Mouse (Mus musculus) hindbrain, embryonic 10.5 days (tissue): ENCODE results near the gene Pdia2. TPM values are rescaled to one million over a fixed set of nuclear protein-coding genes. Genes with fewer than 3 reads are reported as not detected.

Experiments
- DNase-seq: peaks from one replicate; pipeline ENCODE4 v3.0.0-alpha.2; 2017; ENCODE audit warnings: low spot score
- H3K27ac ChIP-seq: fragments of 300-500 bp; sonication (generic); 2 replicates; pipeline ENCODE4 v1.5.1; 2016; ENCODE audit warnings: mild to moderate bottlenecking, moderate library complexity
- H3K27me3 ChIP-seq: fragments of 300-500 bp; sonication (generic); 2 replicates; pipeline ENCODE4 v1.6.1; 2016; ENCODE audit warnings: mild to moderate bottlenecking; ENCODE audit not compliant: poor library complexity, insufficient read depth, severe bottlenecking
- H3K36me3 ChIP-seq: fragments of 300-500 bp; sonication (generic); 2 replicates; pipeline ENCODE4 v1.6.1; 2016; ENCODE audit warnings: mild to moderate bottlenecking, moderate library complexity
- H3K4me1 ChIP-seq: fragments of 300-500 bp; sonication (generic); replicated peaks from 2 replicates; pipeline ENCODE4 v1.6.1; 2016; ENCODE audit warnings: mild to moderate bottlenecking
- H3K4me3 ChIP-seq: fragments of 300-500 bp; sonication (generic); 2 replicates; pipeline ENCODE4 v1.5.1; 2016; ENCODE audit warnings: mild to moderate bottlenecking, moderate library complexity
- H3K9me3 ChIP-seq: fragments of 300-500 bp; sonication (generic); 2 replicates; pipeline ENCODE4 v1.6.1; 2016; ENCODE audit warnings: mild to moderate bottlenecking, moderate library complexity
- WGBS: fragments of 180-500 bp; shearing (Covaris S2); methylation state at CpG from one replicate; pipeline ENCODE4 v1.1.7; 2016; 5-methylcytosine and 5-hydroxymethylcytosine counted together
- polyA plus RNA-seq: library from polyadenylated mRNA; unstranded; fragments of >200 nt; fragmentation: Nextera tagmentation; extraction: Ambion mirVana; gene quantifications from 2 replicates; pipeline ENCODE4 v1.2.1, GENCODE M21; 2016

The Pdia2 gene
- polyA plus RNA-seq, 1 experiment from 2014 or later, result 0.55 TPM

- no peaks in the 10 kb centered on the region for H3K36me3 ChIP-seq
- H3K27me3 ChIP-seq, result no peaks in the 10 kb centered on the region
- H3K27ac ChIP-seq, result no peak overlapping the region
- no peak for DNase-seq
- no peaks in the 10 kb centered on the region for H3K4me1 ChIP-seq
- 86% methylated on average over 12 of the region's 12 CpGs for WGBS
- no peaks in the 10 kb centered on the region for H3K9me3 ChIP-seq
- H3K4me3 ChIP-seq, result no peak overlapping the region
Observed at GRCm38 (mm10) chr17:26225150-26225549, 26.3 kb upstream of the Pdia2 start.

- no peak overlapping the region for H3K4me3 ChIP-seq
- no peaks in the 10 kb centered on the region for H3K4me1 ChIP-seq
- H3K27me3 ChIP-seq, result no peaks in the 10 kb centered on the region
- 68% methylated on average over 2 of the region's 2 CpGs for WGBS
- no peaks in the 10 kb centered on the region for H3K36me3 ChIP-seq
- no peaks in the 10 kb centered on the region for H3K9me3 ChIP-seq
- H3K27ac ChIP-seq, result no peak overlapping the region
- no peak for DNase-seq
Observed at GRCm38 (mm10) chr17:26221508-26221907, 22.6 kb upstream of the Pdia2 start.

GRCm38 (mm10) chr17:26212681-26213080 lies 13.8 kb upstream of the Pdia2 start:
- no peak for DNase-seq
- no peaks in the 10 kb centered on the region for H3K4me1 ChIP-seq
- 0 out of 2 replicates have a peak overlapping the region, but pooled peaks have one; percentile 4 for H3K27ac ChIP-seq
- no peak overlapping the region for H3K4me3 ChIP-seq
- H3K9me3 ChIP-seq, result no peaks in the 10 kb centered on the region
- 89% methylated on average over 11 of the region's 11 CpGs for WGBS
- H3K36me3 ChIP-seq, result peaks cover 11% of the 10 kb centered on the region
- H3K27me3 ChIP-seq, result no peaks in the 10 kb centered on the region

- Histone ChIP-seq H3K27ac (no peak overlapping the region), H3K27me3 (no peaks in the 10 kb centered on the region), H3K4me1 (no peaks in the 10 kb centered on the region), H3K4me3 (no peak overlapping the region), H3K9me3 (no peaks in the 10 kb centered on the region), H3K36me3 (peaks cover 11% of the 10 kb centered on the region)
- 92% methylated on average over 7 of the region's 7 CpGs for WGBS
- DNase-seq, result no peak
Observed at GRCm38 (mm10) chr17:26212241-26212640, 13.4 kb upstream of the Pdia2 start.

- no peaks in the 10 kb centered on the region for H3K9me3 ChIP-seq
- no peak for DNase-seq
- H3K4me3 ChIP-seq, result no peak within 1 kb of the TSS
- H3K27me3 ChIP-seq, result peaks cover 39% of the 10 kb centered on the region
- no peaks in the 10 kb centered on the region; the same call in 1 of the 2 replicates for H3K36me3 ChIP-seq
- H3K4me1 ChIP-seq, result peaks cover 24% of the 10 kb centered on the region
- no peak within 1 kb of the TSS for H3K27ac ChIP-seq
- WGBS, result 89% methylated on average over 12 of the region's 12 CpGs
Observed at GRCm38 (mm10) chr17:26207686-26208085, 8.8 kb upstream of the Pdia2 start, which contains the start of gene Arhgdig. Gene Arhgdig (minus strand): TSS chr17:26207786.

GRCm38 (mm10) chr17:26206392-26206791 lies 7.5 kb upstream of the Pdia2 start:
- WGBS, result 58% methylated on average over 1 of the region's 1 CpGs
- H3K27me3 ChIP-seq, result peaks cover 52% of the 10 kb centered on the region

GRCm38 (mm10) chr17:26204766-26205165 lies 5.9 kb upstream of the Pdia2 start:
- Histone ChIP-seq H3K36me3 (no peaks in the 10 kb centered on the region), H3K9me3 (no peaks in the 10 kb centered on the region), H3K4me1 (peaks cover 50% of the 10 kb centered on the region), H3K27me3 (peaks cover 68% of the 10 kb centered on the region), H3K27ac (0 out of 2 replicates have a peak overlapping the region, but pooled peaks have one; percentile 23), H3K4me3 (no peak overlapping the region)
- DNase-seq, result no peak
- 37% methylated on average over 11 of the region's 11 CpGs for WGBS

More at GRCm38 (mm10) chr17:26206392-26206791, 7.5 kb upstream of the Pdia2 start:
- Histone ChIP-seq H3K9me3 (no peaks in the 10 kb centered on the region), H3K4me3 (no peak overlapping the region), H3K36me3 (no peaks in the 10 kb centered on the region), H3K27ac (no peak overlapping the region), H3K4me1 (peaks cover 34% of the 10 kb centered on the region)
- no peak for DNase-seq

GRCm38 (mm10) chr17:26203321-26203811 lies 4.5 kb upstream of the Pdia2 start:
- peak overlapping the region; percentile 51 for H3K4me3 ChIP-seq
- H3K27me3 ChIP-seq, result peaks cover 82% of the 10 kb centered on the region
- H3K27ac ChIP-seq, result 0 out of 2 replicates have a peak overlapping the region, but pooled peaks have one; percentile 50
- no peaks in the 10 kb centered on the region for H3K9me3 ChIP-seq
- 2% methylated on average over 30 of the region's 30 CpGs for WGBS
- H3K36me3 ChIP-seq, result peaks cover 9% of the 10 kb centered on the region; the same call in 1 of the 2 replicates
- peaks cover 50% of the 10 kb centered on the region for H3K4me1 ChIP-seq
- no peak for DNase-seq

- H3K9me3 ChIP-seq, result no peaks in the 10 kb centered on the region
- peaks cover 83% of the 10 kb centered on the region for H3K27me3 ChIP-seq
- H3K36me3 ChIP-seq, result peaks cover 15% of the 10 kb centered on the region
- 3% methylated on average over 22 of the region's 22 CpGs for WGBS
- no peak for DNase-seq
- H3K4me1 ChIP-seq, result peaks cover 50% of the 10 kb centered on the region
- H3K27ac ChIP-seq, result 0 out of 2 replicates have a peak within 1 kb of the TSS, but pooled peaks have one; percentile 50
- H3K4me3 ChIP-seq, result peak within 1 kb of the TSS; percentile 64
Observed at GRCm38 (mm10) chr17:26202737-26203136, 3.9 kb upstream of the Pdia2 start, which contains the start of gene Rgs11. Gene Rgs11 (plus strand): TSS chr17:26202951.

- no peak for DNase-seq
- H3K27me3 ChIP-seq, result peaks cover 80% of the 10 kb centered on the region
- no peak overlapping the region for H3K4me3 ChIP-seq
- H3K27ac ChIP-seq, result no peak overlapping the region
- peaks cover 23% of the 10 kb centered on the region for H3K36me3 ChIP-seq
- peaks cover 50% of the 10 kb centered on the region for H3K4me1 ChIP-seq
- no peaks in the 10 kb centered on the region for H3K9me3 ChIP-seq
Observed at GRCm38 (mm10) chr17:26201998-26202397, 3.1 kb upstream of the Pdia2 start.

GRCm38 (mm10) chr17:26200831-26201705 lies 2.2 kb upstream of the Pdia2 start:
- H3K36me3 ChIP-seq, result peaks cover 32% of the 10 kb centered on the region
- H3K4me3 ChIP-seq, result peak overlapping the region; percentile 64
- DNase-seq, result peak; percentile 44
- peaks cover 50% of the 10 kb centered on the region for H3K4me1 ChIP-seq
- H3K27ac ChIP-seq, result peak overlapping the region; percentile 78
- 2% methylated on average over 91 of the region's 92 CpGs for WGBS
- peaks cover 76% of the 10 kb centered on the region for H3K27me3 ChIP-seq
- H3K9me3 ChIP-seq, result no peaks in the 10 kb centered on the region

- Histone ChIP-seq H3K27ac (no peak overlapping the region), H3K4me3 (no peak overlapping the region), H3K36me3 (peaks cover 100% of the 10 kb centered on the region), H3K4me1 (no peaks in the 10 kb centered on the region), H3K27me3 (no peaks in the 10 kb centered on the region), H3K9me3 (no peaks in the 10 kb centered on the region)
- DNase-seq, result no peak
- 96% methylated on average over 15 of the region's 15 CpGs for WGBS
Observed at GRCm38 (mm10) chr17:26192481-26193190, 6.3 kb downstream of the Pdia2 start.
